Mouse (Mus musculus): ENCODE results near the gene Nup62.

Gene Nup62

DNA sequence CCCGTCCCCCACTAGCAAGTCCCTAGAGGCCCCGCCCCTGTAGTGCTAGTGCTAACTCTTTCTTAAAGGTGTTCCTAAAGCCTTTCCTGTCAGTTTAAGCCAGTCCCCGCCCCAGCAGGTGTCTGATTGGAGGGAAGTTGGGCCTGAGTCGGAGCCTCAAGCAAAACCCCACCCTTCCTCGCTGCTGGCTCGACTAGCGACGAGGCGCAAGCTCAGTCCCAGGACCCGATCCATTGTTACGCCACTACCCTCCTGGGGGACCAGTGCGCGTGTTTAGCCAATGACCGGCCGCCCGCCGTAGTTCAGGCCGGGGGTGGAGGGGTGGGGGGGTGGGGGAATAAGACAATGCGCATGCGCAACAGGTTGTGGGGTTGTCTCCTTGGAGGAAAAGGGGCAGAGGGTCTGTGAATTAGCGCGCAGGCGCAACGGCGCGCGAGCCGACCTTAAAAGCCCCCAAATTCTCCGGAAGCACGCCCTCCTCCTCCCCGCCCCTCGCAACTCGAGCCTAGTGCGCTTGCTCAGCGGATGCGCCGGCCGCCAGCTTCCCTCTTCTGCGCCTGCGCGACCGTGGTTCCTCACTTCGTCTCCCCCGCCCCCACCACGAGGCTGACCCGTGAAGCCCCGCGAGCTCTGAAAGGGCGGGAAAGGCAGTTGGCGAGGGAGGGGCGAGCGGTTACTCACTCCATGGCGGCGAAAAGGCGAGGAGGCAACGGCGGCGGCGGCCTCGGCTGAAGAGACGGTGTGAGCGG, at the start of gene Nup62, which contains the start of gene Il4i1:
TSS of gene Nup62 (plus strand) at position 368 of the 749 bp plus-strand sequence.
TSS of gene Il4i1 (plus strand) at position 667 of the 749 bp plus-strand sequence.
- 0% methylated on average over 60 of the region's 62 CpGs for WGBS

DNA sequence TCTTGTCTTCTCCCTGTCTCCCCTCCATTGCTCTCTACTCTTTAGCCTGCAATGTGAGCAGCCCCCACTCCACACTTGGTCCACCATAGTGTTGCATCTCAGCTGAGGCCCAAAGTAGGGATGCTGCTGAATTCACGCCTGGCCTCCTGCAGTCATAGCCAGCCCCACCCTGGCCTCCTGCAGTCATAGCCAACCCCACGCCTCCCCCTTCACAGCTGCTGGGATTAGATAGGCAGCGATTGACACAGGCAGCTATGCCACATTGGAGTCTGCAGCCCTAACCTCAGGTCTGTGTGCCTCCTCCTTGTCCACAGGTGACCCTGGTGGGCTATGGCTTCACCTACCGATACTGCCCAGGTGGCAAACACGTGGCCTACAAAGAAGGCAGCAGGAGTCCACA, 47.8 kb upstream of the Nup62 start:
- WGBS: 88% methylated on average over 5 of the region's 5 CpGs

DNA sequence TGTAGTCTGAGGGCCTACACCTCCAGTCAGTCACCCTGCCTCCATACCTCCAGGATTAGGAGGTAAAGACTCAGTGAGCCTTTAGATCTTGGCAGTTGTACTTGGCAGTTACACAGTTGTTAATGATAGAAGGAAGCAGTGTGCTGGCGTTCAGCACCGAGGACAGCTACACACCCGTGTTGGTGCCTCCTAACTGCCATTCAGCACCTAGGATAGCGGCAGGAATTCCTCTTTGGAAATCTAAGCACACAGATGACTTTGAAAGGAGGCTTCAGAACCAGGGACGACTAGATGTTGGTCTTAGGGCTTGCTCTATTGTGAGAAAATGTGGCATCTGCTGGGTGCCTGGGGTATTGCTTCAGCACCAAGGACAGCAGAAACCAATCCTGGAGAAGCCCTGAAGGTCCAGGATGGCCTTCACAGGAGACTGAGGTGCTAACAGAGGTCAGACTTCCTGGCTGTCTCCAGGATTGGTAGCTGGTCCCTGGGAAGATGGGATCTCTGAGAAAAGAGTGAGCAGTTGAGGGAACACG, 45.8 kb upstream of the Nup62 start:
- 30% methylated on average over 6 of the region's 6 CpGs for WGBS

DNA sequence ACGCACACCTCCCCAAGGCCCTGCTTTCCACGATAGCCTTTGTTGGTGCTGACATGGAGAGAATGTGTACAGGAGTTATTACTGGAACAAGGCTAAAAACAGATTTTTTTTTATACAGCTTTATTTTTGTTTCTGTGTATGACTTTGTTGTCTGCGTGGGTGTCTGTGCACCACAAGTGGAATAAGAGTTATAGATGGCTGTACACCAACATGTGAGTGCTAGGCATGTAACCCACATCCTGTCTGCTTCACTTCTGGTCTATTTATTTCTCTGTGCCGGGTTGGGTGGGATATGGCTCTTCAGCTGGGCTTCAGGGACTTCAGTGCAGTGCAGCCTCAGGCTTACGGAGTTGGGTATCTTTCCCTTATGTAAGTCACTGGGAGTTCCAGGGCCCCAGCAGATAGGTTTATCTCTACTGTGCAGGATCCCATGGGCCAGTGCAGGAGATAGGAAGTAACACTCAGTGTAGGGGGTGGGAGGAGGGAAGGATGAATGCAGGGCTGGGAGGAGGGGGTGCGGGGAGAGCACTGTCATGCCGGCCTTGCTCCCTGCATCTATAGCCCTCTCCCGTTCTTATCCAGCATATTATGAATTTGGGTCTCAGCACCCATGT, 43.2 kb upstream of the Nup62 start:
- 68% methylated on average over 8 of the region's 8 CpGs for WGBS

DNA sequence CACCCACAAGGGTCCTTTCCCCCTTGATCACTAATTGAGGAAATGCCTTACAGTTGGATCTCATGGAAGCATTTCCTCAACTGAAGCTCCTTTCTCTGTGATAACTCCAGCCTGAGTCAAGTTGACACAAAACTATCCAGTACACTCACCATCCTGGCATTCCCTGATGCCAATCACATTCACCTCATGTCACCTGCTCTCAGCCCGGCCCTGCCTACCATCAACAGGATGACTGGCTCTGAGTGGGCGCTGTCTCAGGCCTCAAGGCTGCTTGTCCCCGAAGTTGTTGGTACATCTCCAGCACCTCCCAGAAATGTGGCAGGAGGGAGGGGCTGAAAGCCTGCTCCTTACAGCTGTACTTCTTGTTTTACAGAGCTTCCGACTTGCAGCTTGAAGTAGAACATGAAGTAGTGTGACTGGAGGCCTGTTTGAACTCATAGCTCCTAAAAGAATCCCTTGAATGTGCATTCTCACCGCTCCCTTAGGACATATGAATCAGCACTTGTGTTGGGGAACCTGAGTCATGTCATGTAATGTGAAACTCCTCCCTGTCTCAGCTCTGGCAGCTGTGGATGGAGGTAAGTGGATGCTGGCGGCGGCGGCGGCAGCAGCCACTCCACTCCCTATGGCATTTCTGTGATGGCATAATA, 38.9 kb upstream of the Nup62 start:
- 81% methylated on average over 9 of the region's 9 CpGs for WGBS

DNA sequence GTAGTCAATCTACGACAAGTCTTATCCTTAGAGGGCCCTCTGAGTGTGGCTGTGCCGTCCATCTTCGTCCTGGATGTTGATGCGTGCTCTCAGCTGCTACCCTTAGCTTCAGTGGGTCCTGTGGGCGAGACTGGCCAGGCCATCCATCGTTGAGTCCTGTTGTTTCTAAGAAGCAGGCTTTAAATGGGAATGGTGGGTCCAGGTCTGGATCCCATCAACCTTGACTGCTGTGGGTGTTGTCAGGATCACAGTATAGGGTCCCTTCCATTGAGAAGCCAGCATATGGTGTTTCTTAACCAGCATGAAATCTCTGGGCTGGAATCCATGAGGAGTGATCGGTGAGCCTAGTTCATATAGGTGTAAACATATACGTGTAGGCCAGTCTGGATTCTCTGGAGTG, 35.8 kb upstream of the Nup62 start:
- 91% methylated on average over 8 of the region's 8 CpGs for WGBS

DNA sequence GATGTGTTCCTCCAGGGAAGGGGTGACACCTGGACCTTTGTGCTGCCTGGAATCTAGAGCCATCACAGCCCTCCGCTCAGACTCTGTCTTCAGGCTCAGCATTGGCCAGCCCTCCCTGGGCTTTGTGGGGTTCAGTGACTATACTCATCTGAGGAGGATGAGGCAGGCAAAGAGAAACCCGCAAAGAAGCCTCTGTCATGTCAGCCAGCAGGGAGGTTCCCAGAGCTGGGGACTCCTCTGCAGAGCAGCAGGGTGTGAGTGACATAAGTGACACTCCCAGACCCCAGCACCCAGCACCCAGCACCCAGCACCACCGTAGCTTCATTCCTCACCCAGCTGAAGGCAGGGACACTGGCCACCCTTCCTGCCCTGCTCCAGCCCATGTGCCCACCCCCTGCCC, 26.4 kb upstream of the Nup62 start:
- 72% methylated on average over 3 of the region's 3 CpGs for WGBS

DNA sequence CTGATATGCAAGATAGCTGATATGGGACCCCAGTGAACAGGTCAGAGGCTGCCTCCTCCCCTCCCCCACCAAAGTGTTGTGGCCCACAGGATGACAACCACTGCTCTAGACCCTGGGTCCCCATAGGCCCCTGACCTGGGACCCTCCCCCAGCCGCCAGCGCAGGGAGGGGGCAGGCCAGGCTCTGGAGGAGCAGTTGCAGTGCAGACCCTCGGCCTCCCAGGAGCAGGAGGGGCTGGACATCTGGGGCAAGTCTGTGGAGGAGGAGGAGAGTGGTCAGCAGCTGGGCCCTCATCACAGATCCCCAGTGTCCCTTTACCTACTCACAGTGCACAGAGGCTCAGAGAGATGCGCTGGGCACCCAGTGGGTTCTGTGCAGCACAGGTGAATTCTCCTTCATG, 25.8 kb upstream of the Nup62 start:
- 79% methylated on average over 4 of the region's 4 CpGs for WGBS

DNA sequence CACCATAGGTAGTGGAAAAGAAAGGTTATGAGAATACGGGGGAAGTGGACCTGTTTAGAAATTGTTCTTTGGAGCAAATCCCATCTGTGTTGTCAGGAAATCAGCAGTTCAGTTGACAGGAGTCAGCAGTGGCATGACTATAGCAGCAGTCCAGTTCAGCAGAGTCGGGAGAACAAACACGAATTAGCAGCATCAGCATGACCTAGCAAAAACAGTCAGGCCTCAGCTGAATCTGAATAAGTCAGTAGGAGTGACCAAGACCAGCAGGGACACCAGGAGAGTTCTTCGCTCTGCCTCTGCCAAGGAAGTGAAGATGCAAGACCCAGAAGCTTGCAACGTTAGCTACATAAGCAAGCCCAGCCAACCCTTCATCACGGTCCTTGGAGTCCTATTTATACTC, 23.1 kb upstream of the Nup62 start:
- 76% methylated on average over 6 of the region's 6 CpGs for WGBS

DNA sequence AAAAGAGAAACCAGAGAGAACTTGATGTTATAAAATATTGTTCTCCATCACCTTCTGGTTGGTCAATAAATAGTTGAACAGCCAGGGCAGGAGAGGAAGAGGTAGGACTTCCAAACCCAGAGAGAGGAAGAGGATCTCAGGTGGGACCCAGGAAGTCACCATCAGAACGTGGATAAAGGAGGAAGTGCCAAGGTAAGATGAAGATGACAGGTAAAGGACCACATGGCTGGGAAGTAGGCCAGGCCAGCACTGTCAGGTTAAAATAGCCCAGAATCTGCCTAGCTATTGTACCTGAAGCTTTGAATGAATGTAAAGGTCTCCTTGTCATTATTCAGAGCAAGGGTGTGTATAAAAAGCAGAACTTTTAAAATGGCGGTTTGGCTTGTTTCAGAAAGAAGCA, 7.0 kb upstream of the Nup62 start:
- WGBS: 84% methylated on average over 2 of the region's 2 CpGs

DNA sequence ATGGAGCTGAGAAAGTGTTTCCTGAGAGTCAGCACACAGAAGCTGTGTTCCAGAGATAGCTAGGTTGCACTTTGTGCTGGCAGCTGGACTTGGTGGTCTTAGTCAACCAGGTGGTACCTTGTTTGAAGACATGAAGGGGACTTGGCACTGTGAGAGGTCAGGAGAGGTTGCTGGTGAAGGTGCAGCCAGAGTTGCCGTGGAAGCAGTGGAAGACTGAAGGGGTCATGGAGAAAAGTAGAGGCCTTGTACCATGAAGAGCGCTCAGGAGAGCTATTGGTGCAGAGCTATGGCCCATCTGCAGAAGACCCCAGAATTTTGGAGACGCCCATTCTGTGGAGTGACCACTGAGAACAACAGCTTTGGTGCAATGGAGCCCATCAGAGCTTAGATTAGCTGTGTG, 6.4 kb upstream of the Nup62 start:
- WGBS: 98% methylated on average over 3 of the region's 3 CpGs

DNA sequence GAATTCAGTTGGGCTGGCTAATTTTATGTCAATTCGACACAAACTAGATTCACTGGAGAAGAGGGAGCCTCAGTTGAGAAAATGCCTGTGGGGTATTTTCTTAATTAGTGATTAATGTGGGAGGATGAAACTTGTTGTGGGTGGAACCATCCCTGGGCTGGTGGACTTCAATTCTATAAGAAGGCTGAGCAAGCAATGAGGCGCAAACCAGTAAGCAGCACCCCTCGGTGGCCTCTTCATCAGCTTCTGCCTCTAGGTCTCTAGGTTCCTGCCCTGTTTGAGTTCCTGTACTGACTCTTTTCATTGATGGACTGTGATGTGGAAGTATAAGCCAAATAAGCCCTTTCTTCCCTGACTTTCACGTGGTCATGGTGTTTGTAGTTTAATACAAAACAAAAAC, 5.5 kb upstream of the Nup62 start:
- 82% methylated on average over 4 of the region's 4 CpGs for WGBS

DNA sequence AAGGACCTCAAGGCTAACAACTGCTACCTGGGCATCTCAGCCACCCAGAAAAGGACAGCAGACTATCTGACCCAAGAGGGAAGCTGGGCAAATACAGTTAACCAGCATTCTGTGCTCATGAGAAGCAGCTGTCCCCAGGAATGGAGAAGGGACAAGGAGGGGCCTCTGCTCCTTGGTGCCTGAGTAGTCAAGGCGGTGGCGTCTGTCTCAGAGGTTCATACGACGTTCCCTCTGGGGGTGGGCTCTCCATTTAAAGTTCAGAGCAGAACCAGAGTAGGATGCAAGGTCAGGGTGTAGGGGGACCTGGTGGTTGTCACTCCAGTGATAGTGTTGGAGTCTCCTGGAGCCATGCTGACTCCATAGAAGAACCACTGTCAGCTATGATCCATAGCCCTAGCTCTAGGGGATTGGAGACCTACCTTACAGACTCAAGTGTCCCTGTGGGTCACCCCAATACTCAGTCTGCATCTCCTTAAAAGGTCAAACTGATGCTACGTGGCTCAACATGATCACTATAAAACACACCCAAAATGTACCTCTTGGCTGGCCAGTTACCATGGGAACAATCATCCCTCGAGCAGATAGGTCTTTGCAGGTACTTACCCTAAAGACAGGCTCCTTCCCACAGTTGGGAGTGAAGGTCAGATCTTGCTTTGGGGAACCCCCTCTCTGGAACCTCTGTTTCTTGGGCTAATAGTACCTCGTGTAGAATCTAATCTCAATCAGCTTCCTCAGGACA, 4.9 kb upstream of the Nup62 start:
- 90% methylated on average over 7 of the region's 7 CpGs for WGBS

DNA sequence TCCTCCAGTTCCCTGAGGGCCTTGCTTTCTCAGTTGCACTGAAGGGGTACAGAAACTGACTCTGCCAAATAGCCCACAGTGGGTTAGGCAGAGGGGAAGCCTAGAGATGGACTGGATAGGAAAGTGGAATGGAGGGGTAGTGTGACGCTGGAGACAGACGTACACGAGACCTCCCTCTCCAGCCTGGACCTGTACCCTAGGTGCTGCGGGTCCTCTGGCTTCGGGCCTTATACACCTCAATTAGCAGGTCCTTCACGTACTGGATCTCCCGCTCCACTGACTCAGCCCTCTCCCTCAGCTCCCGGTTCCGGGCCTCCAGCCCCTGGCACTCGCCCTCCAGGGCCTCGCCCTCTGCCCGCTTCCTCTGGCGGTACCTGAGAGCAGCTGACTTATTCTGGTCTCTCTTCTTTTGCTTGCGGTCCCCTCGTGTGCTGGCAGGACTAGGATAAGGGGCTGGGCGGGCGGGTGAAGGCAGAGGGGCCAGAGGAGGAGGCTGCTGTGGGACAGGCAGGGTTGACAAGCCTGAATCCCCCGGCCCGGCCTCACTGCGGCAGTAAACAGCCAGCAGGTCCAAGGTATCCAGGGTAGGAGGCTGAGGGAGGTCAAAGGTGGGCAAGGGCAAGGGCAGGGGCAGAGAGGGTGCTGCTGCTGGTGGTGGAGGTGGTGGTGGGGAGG, 3.1 kb upstream of the Nup62 start:
- WGBS: 96% methylated on average over 20 of the region's 20 CpGs

DNA sequence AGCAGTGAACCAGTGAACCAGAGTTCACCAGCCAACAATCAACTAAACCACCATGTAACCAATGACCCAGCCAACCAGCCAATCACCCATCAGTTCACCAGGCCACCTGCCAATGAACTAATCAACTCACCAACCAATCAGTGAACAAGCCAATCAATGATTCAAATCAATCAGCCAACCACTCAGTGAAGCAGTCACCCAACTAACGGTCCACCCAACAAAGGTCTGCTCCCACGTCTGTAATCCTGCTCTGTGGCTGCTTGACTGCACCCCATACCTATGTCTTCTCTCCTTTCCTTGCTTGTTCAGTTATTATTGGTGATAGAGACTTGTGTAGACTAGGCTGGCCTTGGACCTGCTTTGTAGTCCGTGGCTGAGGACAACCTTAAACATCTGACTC, 1.9 kb upstream of the Nup62 start:
- 94% methylated on average over 3 of the region's 3 CpGs for WGBS

DNA sequence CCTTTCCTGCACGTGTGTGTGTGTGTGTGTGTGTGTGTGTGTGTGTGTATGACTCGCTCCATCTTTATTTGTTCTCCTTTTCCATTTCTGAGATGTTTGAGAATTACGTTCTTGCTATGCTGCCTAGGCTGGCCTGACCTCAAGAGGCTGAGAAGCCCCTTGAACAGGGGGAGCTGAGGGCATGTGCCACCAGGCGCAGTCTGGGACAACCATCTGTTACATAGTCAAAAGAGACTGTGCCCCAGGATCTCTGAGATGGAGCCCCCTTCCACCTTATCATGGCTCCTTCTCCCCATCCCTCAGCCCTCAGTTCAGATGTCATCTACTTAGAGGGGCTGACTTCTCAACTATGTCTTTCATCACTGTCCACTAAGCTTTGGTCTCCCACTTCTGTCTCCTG, 1.5 kb upstream of the Nup62 start:
- WGBS: 89% methylated on average over 4 of the region's 4 CpGs

DNA sequence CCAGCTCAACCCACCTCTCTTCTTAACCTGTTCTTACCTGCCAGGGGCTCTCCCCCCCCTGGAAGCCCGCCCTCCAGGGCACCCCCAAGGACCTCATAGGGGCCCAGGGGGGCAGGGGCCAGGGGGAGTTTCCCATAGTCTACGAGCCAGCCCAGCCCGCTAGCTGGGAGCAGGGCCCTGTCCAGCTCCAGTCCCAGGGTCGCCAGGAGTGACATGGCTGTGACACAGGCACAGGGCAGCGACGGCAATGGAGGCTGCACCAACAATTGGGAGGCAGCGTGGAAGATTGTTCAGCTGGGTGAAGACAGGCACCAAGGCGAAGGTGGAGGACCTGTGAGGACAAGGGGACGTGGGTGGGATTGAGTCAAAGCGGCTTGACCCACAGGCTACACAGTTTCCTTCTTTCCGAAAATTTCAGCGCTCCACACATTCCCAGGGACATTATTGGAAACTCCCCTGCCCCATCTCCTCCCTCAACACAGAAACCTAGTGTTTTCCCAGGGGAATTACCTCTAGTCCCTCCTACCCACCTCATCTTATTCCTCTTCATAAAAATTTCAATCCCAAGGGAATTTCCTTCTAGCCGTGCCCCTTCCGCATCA, 835 bp upstream of the Nup62 start:
- WGBS: 37% methylated on average over 14 of the region's 14 CpGs

DNA sequence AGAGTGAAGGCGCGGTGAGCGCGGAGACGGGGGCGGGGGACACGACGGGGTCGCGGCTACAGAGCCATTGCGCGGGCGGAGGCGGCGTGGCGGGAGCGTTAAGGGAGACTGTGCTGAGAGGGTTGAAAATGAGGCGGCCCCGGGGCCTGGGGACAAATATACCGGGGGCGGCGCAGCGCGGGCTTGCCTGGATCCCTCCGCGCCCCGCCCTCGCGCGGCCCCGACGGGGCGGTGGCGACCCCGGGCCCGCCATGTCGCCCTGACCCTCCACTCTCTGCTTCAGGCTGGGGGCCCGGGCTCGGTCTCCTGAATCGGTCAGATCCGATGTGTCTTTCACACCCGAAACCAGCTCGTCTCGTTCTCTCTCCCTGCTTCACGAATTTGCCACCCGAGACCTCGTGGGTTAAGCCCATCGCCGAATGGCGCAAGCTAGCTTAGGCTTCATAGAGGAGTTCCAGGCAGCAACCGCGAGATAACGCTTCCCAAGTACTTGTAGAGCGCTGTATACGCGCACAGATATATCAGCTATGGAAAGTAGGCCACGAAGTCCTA, 658 bp downstream of the Nup62 start, which contains the start of gene Atf5:
TSS of gene Atf5 (minus strand) at position 189 of the 552 bp plus-strand sequence.
- WGBS: under 1% methylated on average over 48 of the region's 57 CpGs

DNA sequence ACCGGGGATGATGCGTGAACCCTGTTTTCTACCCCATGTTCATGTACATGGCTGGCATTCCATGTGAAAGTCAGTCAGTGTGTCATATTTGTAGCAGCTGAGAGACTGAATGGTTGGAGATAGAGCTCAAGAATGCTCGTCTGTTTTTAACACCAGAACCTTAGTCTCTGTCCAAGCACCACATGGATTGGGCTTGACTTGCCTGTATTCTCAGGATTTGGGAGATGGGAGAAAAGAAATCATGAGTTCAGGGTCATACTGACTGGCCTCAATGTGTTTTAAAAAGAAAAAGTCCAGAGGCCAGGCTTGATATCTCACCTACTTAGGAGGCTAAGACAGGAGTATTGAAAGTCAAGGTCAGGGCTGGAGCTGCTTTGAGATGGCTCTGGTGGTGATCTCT, 1.6 kb downstream of the Nup62 start:
- WGBS: 13% methylated on average over 3 of the region's 3 CpGs

DNA sequence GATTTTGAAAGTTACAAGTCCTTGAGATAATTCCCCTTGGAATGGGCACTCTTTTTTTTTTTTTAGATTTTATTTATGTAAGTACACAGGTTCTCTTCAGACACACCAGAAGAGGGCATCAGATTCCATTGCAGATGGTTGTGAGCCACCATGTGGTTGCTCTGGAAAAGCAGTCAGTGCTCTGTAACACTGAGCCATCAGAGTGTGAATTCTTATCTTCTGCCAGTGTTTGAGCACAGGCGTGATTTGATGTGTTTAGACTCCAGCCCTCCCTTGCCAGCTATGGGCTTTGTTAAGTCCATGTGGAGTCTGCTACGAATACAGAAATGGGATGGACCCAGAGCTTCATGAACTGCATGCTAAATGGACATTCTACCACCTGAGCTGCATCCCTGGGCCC, 2.3 kb downstream of the Nup62 start:
- 21% methylated on average over 2 of the region's 2 CpGs for WGBS

DNA sequence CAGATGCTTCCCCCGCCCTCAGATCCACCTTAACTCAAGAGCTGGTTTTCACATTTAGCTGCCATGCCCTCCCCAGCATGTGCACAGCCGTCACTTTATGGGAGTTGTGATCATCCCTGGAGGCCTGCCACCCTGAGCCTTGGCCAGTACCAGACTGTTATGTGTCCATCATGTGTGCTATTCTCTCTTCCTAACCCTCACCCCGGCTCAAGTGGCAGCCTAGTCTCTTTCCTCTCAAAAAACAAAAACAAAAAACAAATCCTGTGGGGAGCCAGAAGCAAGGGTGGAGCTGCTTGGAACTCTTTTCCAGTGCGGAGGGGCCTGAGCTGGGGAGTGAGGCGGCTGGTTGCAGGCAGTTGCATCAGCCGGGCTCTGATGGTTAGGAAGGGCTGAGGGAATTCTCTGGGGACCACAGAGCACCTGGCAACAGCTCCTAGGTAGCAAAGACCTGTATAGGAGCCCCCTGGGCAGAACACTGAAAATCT, 2.9 kb downstream of the Nup62 start:
- WGBS: 23% methylated on average over 6 of the region's 6 CpGs

Data from cerebral cortex, adult 2 months (tissue).